Mouse (Mus musculus) liver, postnatal 0 days (tissue): ENCODE measurements around the gene Rims4.

ENCODE experiments used
- CTCF ChIP-seq: sonication (generic); IDR thresholded peaks from 2 replicates; pipeline ENCODE4 v1.5.1; 2016; ENCODE audit warnings: antibody characterized with exemption, low read depth
- EP300 ChIP-seq: IDR thresholded peaks from 2 replicates; pipeline ENCODE4 v1.6.1; 2016; ENCODE audit warnings: antibody characterized with exemption, low read depth, mild to moderate bottlenecking

DNA sequence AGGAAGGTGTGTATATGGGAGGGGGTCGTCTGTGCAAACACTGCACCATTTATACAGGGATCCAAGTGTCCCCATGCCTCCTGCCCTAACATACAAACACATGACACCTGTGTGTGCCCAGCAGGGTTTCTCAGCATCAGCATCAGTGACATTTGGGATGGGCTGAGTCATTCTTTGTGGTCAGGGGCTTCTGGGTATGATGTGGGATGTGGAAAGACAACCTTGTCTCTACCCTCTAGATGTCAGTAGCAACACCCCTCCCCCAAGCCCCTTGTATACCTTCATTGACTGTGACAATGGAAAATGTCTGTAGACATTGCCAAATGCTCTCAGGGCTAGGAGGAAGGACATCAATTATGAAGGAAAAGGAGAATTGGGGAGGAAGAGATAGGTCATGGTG, 87.3 kb downstream of the Rims4 start:
- TF ChIP-seq CTCF (no peak), EP300 (no peak)
